Mouse (Mus musculus) adipose tissue, adult 10 weeks (tissue): ENCODE measurements around the gene Slc19a1. TPM values are rescaled to one million over a fixed set of nuclear protein-coding genes. Genes with fewer than 3 reads are reported as not detected.

Source experiments
- polyA plus RNA-seq: library from polyadenylated mRNA; stranded (reverse); fragments of 350-450 nt; fragmentation: Illumina TruSeq; extraction: RNeasy Lipid Tissue Mini Kit (QIAGEN cat#74804); gene quantifications from one replicate; pipeline ENCODE4 v1.2.3, GENCODE M21; 2014; ENCODE audit warnings: low read depth, low replicate concordance

The Slc19a1 gene
- polyA plus RNA-seq = 20.1 TPM

GRCm38 (mm10) chr10:77031768-77032375, at the start of gene Slc19a1:
TSS of gene Slc19a1 (plus strand) at chr10:77032241.

Other genes starting within 250 kb of the Slc19a1 start
- 42.3 TPM for gene Pcbp3, start 70.4 kb upstream of the Slc19a1 start, polyA plus RNA-seq
- gene Col18a1, start 134.3 kb downstream of the Slc19a1 start, polyA plus RNA-seq = 72.5 TPM
- 39.9 TPM for gene Pofut2, start 227.0 kb downstream of the Slc19a1 start, polyA plus RNA-seq